Mouse (Mus musculus) spleen, adult 2 months (tissue): ENCODE data around the gene Cars. TPM values are rescaled to one million over a fixed set of nuclear protein-coding genes. Genes with fewer than 3 reads are reported as not detected.
A peak's percentile ranks its signal among the peaks of the same experiment; 100 is the strongest.

Experiments used
- DNase-seq, 2 experiments: peaks; one replicate each; pipeline versions ENCODE4 v3.0.0 to v3.0.0-alpha.2; 2012 to 2021; ENCODE audit warnings: low spot score in 2 of 2, low read depth in 1 of 2
- H3K27ac ChIP-seq: fragments of 200-500 bp; 2 replicates; pipeline ENCODE4 v1.5.1; 2012; ENCODE audit warnings: low read length, inconsistent platforms; ENCODE audit not compliant: insufficient read depth
- H3K27me3 ChIP-seq: fragments of 200-500 bp; 2 replicates; pipeline ENCODE4 v1.6.1; 2012; ENCODE audit warnings: mild to moderate bottlenecking, moderate library complexity, low read length, inconsistent platforms; ENCODE audit not compliant: control insufficient read depth, insufficient read depth
- H3K36me3 ChIP-seq: fragments of 200-500 bp; 2 replicates; pipeline ENCODE4 v1.6.1; 2012; ENCODE audit warnings: mild to moderate bottlenecking, low read length, inconsistent platforms; ENCODE audit not compliant: control insufficient read depth, insufficient read depth
- H3K4me1 ChIP-seq: fragments of 200-500 bp; 2 replicates; pipeline ENCODE4 v1.6.1; 2011; ENCODE audit warnings: inconsistent platforms; ENCODE audit not compliant: control insufficient read depth, insufficient read depth, insufficient read length
- H3K4me3 ChIP-seq: fragments of 200-500 bp; 2 replicates; pipeline ENCODE4 v1.5.1; 2011; ENCODE audit warnings: mild to moderate bottlenecking, inconsistent platforms; ENCODE audit not compliant: insufficient read depth, insufficient read length; ENCODE audit errors: extremely low read depth
- CTCF ChIP-seq: fragments of 200-500 bp; IDR thresholded peaks from 2 replicates; pipeline ENCODE4 v1.5.1; 2011; ENCODE audit warnings: mild to moderate bottlenecking, inconsistent platforms; ENCODE audit not compliant: insufficient read depth, insufficient read length, insufficient replicate concordance; ENCODE audit errors: extremely low read depth
- POLR2A ChIP-seq: fragments of 200-500 bp; IDR thresholded peaks from 2 replicates; pipeline ENCODE4 v1.6.1; 2011; ENCODE audit warnings: low read depth, low read length, inconsistent platforms
- WGBS: fragments of 180-500 bp; shearing (Covaris S2); methylation state at CpG from one replicate; pipeline ENCODE4 v1.1.7; 2018; 5-methylcytosine and 5-hydroxymethylcytosine counted together
- polyA plus RNA-seq: library from polyadenylated mRNA; depleted of rRNA; stranded (reverse); fragments of >200 nt; gene quantifications from 2 replicates; pipeline ENCODE4 v1.2.3, GENCODE M21; 2012

The Cars gene
- polyA plus RNA-seq, 1 experiment = 12.2 TPM

- no peaks in the 10 kb centered on the region for H3K27me3 ChIP-seq
- H3K36me3 ChIP-seq = peaks cover 22% of the 10 kb centered on the region
- H3K4me1 ChIP-seq = no peaks in the 10 kb centered on the region
These were observed 11.9 kb downstream of the Cars start for GRCm38 (mm10) chr7:143588006-143588405.

DNA sequence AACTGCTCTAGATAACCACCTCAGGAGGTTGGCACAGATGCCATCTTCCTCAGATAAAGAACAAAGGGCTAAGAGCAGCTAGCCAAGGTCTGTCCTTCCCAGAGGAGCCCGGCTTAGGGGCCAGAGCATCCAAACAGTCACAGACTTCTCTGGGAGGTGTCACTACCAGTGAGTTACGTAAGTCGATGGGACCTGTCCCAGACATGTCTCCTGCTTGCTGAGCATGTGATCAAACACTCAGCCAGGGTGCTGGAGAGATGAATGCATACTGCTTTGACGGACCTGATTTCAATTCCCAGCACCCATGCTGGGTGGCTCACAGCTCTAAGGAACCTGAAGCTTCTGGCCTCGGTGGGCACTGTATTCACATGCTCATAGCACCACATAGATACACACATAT, 12.3 kb downstream of the Cars start:
- DNase-seq = no peak
- Histone ChIP-seq H3K27ac (no peak overlapping the region), H3K36me3 (peaks cover 24% of the 10 kb centered on the region), H3K4me3 (no peak overlapping the region), H3K4me1 (no peaks in the 10 kb centered on the region), H3K27me3 (no peaks in the 10 kb centered on the region)
- 95% methylated on average over 5 of the region's 5 CpGs for WGBS
- TF ChIP-seq POLR2A = no peak
- TF ChIP-seq CTCF = no peak

More at GRCm38 (mm10) chr7:143588006-143588405, 11.9 kb downstream of the Cars start:
- DNase-seq = no peak
- TF ChIP-seq POLR2A (no peak), CTCF (no peak)
- H3K27ac ChIP-seq = no peak overlapping the region
- 88% methylated on average over 4 of the region's 4 CpGs for WGBS
- no peak overlapping the region for H3K4me3 ChIP-seq

GRCm38 (mm10) chr7:143583956-143584355, 15.9 kb downstream of the Cars start:
- Histone ChIP-seq H3K36me3 (peaks cover 30% of the 10 kb centered on the region), H3K27ac (no peak overlapping the region), H3K4me1 (no peaks in the 10 kb centered on the region), H3K27me3 (no peaks in the 10 kb centered on the region), H3K4me3 (no peak overlapping the region)
- WGBS = 34% methylated on average over 3 of the region's 3 CpGs
- no peak for TF ChIP-seq POLR2A
- TF ChIP-seq CTCF = peak; percentile 79; the same call in 1 of the 2 replicates
- DNase-seq = peak; percentile 50 to 74

DNA sequence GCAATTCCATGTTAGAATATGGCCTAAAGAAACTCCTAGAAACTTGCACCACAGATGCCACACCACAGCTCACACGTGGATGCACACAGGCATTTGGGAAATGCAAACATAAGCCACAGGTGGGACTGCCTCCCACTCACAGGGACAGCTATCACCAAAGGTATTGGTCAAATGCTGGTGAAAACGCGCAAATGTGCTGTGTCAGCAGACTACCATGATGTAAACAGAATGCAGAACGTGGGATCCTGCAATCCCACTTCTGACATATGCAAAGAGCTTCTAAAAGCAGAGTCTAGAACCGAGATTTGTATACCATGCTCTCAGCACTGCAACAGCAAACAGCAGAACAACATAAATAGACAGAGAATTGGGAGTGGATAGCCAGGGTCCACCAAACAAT, 16.9 kb downstream of the Cars start:
- WGBS = 93% methylated on average over 5 of the region's 5 CpGs
- Histone ChIP-seq H3K4me1 (no peaks in the 10 kb centered on the region), H3K36me3 (peaks cover 29% of the 10 kb centered on the region), H3K27me3 (no peaks in the 10 kb centered on the region), H3K27ac (no peak overlapping the region), H3K4me3 (no peak overlapping the region)
- DNase-seq = no peak
- no peak for TF ChIP-seq POLR2A
- TF ChIP-seq CTCF = no peak

DNA sequence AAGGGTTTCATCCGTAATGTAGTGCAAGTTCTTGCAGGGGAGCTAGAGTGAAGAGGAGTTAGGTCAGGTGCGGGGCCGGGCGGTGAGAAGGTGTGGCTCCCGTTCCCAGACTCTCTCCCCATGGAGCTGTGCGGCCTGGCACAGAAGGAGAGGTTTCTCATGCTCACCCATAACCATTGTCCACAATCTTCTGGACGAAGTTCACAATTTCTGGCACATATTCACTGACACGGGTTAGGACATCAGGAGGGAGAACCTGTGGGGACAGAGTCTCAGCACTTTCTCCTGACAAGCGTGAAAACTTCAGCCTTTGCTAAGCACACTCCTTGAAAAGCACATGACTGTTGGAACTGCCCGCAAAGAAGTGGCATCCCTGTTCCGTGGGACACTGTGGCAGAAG, 24.1 kb downstream of the Cars start:
- Histone ChIP-seq H3K27ac (no peak overlapping the region), H3K4me1 (no peaks in the 10 kb centered on the region), H3K4me3 (no peak overlapping the region), H3K27me3 (no peaks in the 10 kb centered on the region), H3K36me3 (peaks cover 36% of the 10 kb centered on the region)
- 98% methylated on average over 11 of the region's 11 CpGs for WGBS
- no peak for DNase-seq
- TF ChIP-seq CTCF = no peak
- TF ChIP-seq POLR2A = no peak

- H3K27me3 ChIP-seq = no peaks in the 10 kb centered on the region
- no peak for DNase-seq
- no peak for TF ChIP-seq CTCF
- no peak for TF ChIP-seq POLR2A
- no peaks in the 10 kb centered on the region for H3K4me1 ChIP-seq
- no peak overlapping the region for H3K4me3 ChIP-seq
- peaks cover 44% of the 10 kb centered on the region for H3K36me3 ChIP-seq
- H3K27ac ChIP-seq = no peak overlapping the region
- 58% methylated on average over 3 of the region's 3 CpGs for WGBS
These were observed 34.2 kb downstream of the Cars start for GRCm38 (mm10) chr7:143565648-143566039.

GRCm38 (mm10) chr7:143565015-143565647, 34.8 kb downstream of the Cars start:
- Histone ChIP-seq H3K4me3 (no peak overlapping the region), H3K4me1 (no peaks in the 10 kb centered on the region), H3K27me3 (no peaks in the 10 kb centered on the region), H3K36me3 (peaks cover 44% of the 10 kb centered on the region), H3K27ac (no peak overlapping the region)
- TF ChIP-seq CTCF = no peak
- TF ChIP-seq POLR2A = no peak
- 79% methylated on average over 6 of the region's 6 CpGs for WGBS
- no peak for DNase-seq
